Mouse (Mus musculus) spleen, postnatal 36 days (tissue): Measurements from ENCODE around the gene Nedd9.

Experiments
- DNase-seq, 2 experiments: peaks; one replicate each; pipeline ENCODE4 v3.0.0; 2022; ENCODE audit warnings: low spot score in 2 of 2, mixed read lengths in 1 of 2

The Nedd9 gene

GRCm38 (mm10) chr13:41410191-41411074 lies 76.7 kb downstream of the Nedd9 start:
- DNase-seq: no peak

GRCm38 (mm10) chr13:41409291-41409690 lies 77.9 kb downstream of the Nedd9 start:
- no peak for DNase-seq

- DNase-seq: no peak
Observed at GRCm38 (mm10) chr13:41408374-41408952, 78.7 kb downstream of the Nedd9 start.

GRCm38 (mm10) chr13:41405009-41405408 lies 82.2 kb downstream of the Nedd9 start:
- DNase-seq: no peak

- no peak for DNase-seq
Observed at GRCm38 (mm10) chr13:41403838-41404237, 83.3 kb downstream of the Nedd9 start.

- DNase-seq: peak; percentile 67 to 74
Observed at GRCm38 (mm10) chr13:41402441-41403003, 84.6 kb downstream of the Nedd9 start.

GRCm38 (mm10) chr13:41401775-41402174 lies 85.4 kb downstream of the Nedd9 start:
- no peak for DNase-seq

GRCm38 (mm10) chr13:41400289-41400688 lies 86.9 kb downstream of the Nedd9 start:
- DNase-seq: no peak

GRCm38 (mm10) chr13:41392191-41392590 lies 95.0 kb downstream of the Nedd9 start:
- no peak for DNase-seq

GRCm38 (mm10) chr13:41390698-41391097 lies 96.5 kb downstream of the Nedd9 start:
- no peak for DNase-seq

- no peak for DNase-seq
Observed at GRCm38 (mm10) chr13:41386581-41386980, 100.6 kb downstream of the Nedd9 start.

GRCm38 (mm10) chr13:41384896-41385295 lies 102.3 kb downstream of the Nedd9 start:
- DNase-seq: no peak

- no peak for DNase-seq
Observed at GRCm38 (mm10) chr13:41382635-41383034, 104.5 kb downstream of the Nedd9 start.

GRCm38 (mm10) chr13:41381806-41382546 lies 105.2 kb downstream of the Nedd9 start:
- peak in 1 of 2 experiments; percentile 15 for DNase-seq

- DNase-seq: peak; percentile 51 to 63
Observed at GRCm38 (mm10) chr13:41381041-41381805, 105.9 kb downstream of the Nedd9 start.

GRCm38 (mm10) chr13:41379951-41380465 lies 107.2 kb downstream of the Nedd9 start:
- no peak for DNase-seq

- DNase-seq: no peak
Observed at GRCm38 (mm10) chr13:41378462-41378861, 108.7 kb downstream of the Nedd9 start.

- no peak for DNase-seq
Observed at GRCm38 (mm10) chr13:41377856-41378255, 109.3 kb downstream of the Nedd9 start.

GRCm38 (mm10) chr13:41377011-41377431 lies 110.1 kb downstream of the Nedd9 start:
- DNase-seq: no peak

GRCm38 (mm10) chr13:41376111-41376510 lies 111.1 kb downstream of the Nedd9 start:
- no peak for DNase-seq

GRCm38 (mm10) chr13:41375696-41376095 lies 111.5 kb downstream of the Nedd9 start:
- DNase-seq: no peak
